Mouse (Mus musculus) testis, adult 2 months (tissue): ENCODE data around the gene Sh2d4b. TPM values are rescaled to one million over a fixed set of nuclear protein-coding genes. Genes with fewer than 3 reads are reported as not detected.

Experiments
- H3K27ac ChIP-seq: fragments of 200-500 bp; 2 replicates; pipeline ENCODE4 v1.5.1; 2012; ENCODE audit warnings: low read depth, low read length; ENCODE audit not compliant: control insufficient read depth, insufficient read depth
- H3K27me3 ChIP-seq: fragments of 200-500 bp; 2 replicates; pipeline ENCODE4 v1.6.1; 2012; ENCODE audit warnings: mild to moderate bottlenecking, low read length, moderate library complexity; ENCODE audit not compliant: control insufficient read depth, insufficient read depth
- H3K36me3 ChIP-seq: fragments of 200-500 bp; 2 replicates; pipeline ENCODE4 v1.6.1; 2012; ENCODE audit warnings: mild to moderate bottlenecking, low read length; ENCODE audit not compliant: control insufficient read depth, insufficient read depth
- H3K4me1 ChIP-seq: fragments of 200-500 bp; 2 replicates; pipeline ENCODE4 v1.6.1; 2012; ENCODE audit warnings: low read length; ENCODE audit not compliant: control insufficient read depth, insufficient read depth
- H3K4me3 ChIP-seq: fragments of 200-500 bp; 2 replicates; pipeline ENCODE4 v1.5.1; 2012; ENCODE audit warnings: low read depth, mild to moderate bottlenecking, low read length, moderate library complexity, mixed read lengths; ENCODE audit not compliant: control insufficient read depth
- CTCF ChIP-seq: fragments of 200-500 bp; IDR thresholded peaks from 2 replicates; pipeline ENCODE4 v1.5.1; 2012; ENCODE audit warnings: low read depth, mild to moderate bottlenecking, inconsistent platforms, low read length, moderate library complexity; ENCODE audit not compliant: control insufficient read depth, insufficient read depth, insufficient replicate concordance
- POLR2A ChIP-seq: fragments of 200-500 bp; IDR thresholded peaks from 2 replicates; pipeline ENCODE4 v1.6.1; 2012; ENCODE audit warnings: low read depth, mild to moderate bottlenecking, inconsistent platforms, low read length, moderate library complexity; ENCODE audit not compliant: control insufficient read depth
- polyA plus RNA-seq: library from polyadenylated mRNA; depleted of rRNA; stranded (reverse); fragments of >200 nt; gene quantifications from 2 replicates; pipeline ENCODE4 v1.2.3, GENCODE M21; 2012

Gene Sh2d4b
- polyA plus RNA-seq, 1 experiment = 1.1 TPM

DNA sequence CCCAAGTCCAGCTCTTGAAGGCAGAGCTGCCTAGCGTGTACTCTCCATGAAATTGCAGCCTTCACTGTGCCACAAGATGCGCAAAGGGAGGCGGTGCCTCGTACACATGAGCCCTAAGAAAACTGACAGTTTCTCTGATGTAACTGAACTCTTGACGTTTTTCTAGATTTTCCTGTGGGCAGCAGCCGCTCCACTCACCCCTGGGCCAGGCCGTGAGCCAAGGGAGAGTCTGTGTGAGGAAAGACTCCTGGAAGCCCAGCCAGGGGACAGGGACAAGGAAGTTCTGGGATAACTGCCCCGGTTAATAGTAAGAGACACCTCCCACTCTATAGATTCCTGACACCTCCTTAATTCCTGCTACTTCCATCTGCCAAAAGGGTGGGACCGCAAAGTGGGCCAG is 15.7 kb upstream of the Sh2d4b start:
- H3K36me3 ChIP-seq = no peaks in the 10 kb centered on the region
- H3K27me3 ChIP-seq = no peaks in the 10 kb centered on the region
- no peak for TF ChIP-seq POLR2A
- no peak for TF ChIP-seq CTCF
- no peaks in the 10 kb centered on the region for H3K4me1 ChIP-seq
- H3K4me3 ChIP-seq = no peak overlapping the region
- no peak overlapping the region for H3K27ac ChIP-seq

GRCm38 (mm10) chr14:40906770-40907169 is 13.7 kb upstream of the Sh2d4b start:
- no peaks in the 10 kb centered on the region for H3K4me1 ChIP-seq
- H3K27ac ChIP-seq = no peak overlapping the region
- H3K36me3 ChIP-seq = no peaks in the 10 kb centered on the region
- TF ChIP-seq POLR2A = no peak
- no peak for TF ChIP-seq CTCF
- H3K27me3 ChIP-seq = no peaks in the 10 kb centered on the region
- no peak overlapping the region for H3K4me3 ChIP-seq

DNA sequence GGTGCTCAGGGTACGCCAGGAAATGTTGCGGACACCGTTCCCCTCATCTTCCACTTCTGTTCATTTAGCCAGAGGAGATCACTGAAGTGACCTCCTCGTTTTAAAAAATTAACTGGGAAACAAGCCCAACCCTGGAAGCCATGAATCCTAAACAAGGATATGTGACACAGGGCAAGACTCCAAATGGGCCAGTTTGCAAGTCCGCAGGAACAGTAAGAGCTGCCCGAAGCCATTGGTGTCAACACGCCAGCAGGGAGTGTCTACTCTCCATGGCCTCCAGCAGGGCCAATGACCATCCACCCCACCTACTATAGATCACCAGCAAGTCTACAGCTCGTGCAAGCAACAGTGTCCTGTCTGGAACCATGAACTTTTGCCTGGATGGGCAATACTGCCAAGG is 12.7 kb upstream of the Sh2d4b start:
- no peaks in the 10 kb centered on the region for H3K27me3 ChIP-seq
- TF ChIP-seq POLR2A (no peak), CTCF (no peak)
- H3K36me3 ChIP-seq = no peaks in the 10 kb centered on the region
- no peaks in the 10 kb centered on the region for H3K4me1 ChIP-seq
- H3K4me3 ChIP-seq = no peak overlapping the region
- no peak overlapping the region for H3K27ac ChIP-seq

GRCm38 (mm10) chr14:40902307-40903055 is 9.4 kb upstream of the Sh2d4b start:
- Histone ChIP-seq H3K4me3 (no peak overlapping the region), H3K27me3 (no peaks in the 10 kb centered on the region), H3K36me3 (no peaks in the 10 kb centered on the region), H3K4me1 (no peaks in the 10 kb centered on the region), H3K27ac (no peak overlapping the region)
- TF ChIP-seq CTCF (no peak), POLR2A (no peak)

GRCm38 (mm10) chr14:40900267-40900666 is 7.2 kb upstream of the Sh2d4b start:
- H3K36me3 ChIP-seq = no peaks in the 10 kb centered on the region
- no peaks in the 10 kb centered on the region for H3K27me3 ChIP-seq
- TF ChIP-seq POLR2A = no peak
- no peak for TF ChIP-seq CTCF
- H3K4me1 ChIP-seq = no peaks in the 10 kb centered on the region
- no peak overlapping the region for H3K27ac ChIP-seq
- H3K4me3 ChIP-seq = no peak overlapping the region

DNA sequence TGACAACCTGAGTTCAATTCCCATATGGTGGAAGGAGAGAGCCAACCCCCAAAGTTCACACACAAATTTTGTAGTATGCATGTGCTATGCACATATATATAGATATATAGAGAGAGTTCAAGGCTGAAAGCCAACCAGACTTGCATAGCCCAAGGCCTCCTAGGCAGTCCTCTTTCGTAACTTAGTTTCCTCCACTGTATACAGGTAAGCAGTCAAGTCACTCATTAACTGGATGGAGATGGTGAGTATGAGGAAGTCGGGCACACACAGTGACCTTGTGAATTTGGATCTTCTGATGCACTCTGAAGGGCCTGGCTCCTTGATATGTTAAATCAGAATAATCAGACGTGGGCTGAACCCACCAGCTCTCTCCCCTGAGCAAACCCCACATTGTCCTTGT is 4.8 kb upstream of the Sh2d4b start:
- Histone ChIP-seq H3K4me1 (peaks cover 6% of the 10 kb centered on the region), H3K27me3 (no peaks in the 10 kb centered on the region), H3K27ac (no peak overlapping the region), H3K4me3 (no peak overlapping the region), H3K36me3 (no peaks in the 10 kb centered on the region)
- TF ChIP-seq POLR2A = no peak
- TF ChIP-seq CTCF = no peak

DNA sequence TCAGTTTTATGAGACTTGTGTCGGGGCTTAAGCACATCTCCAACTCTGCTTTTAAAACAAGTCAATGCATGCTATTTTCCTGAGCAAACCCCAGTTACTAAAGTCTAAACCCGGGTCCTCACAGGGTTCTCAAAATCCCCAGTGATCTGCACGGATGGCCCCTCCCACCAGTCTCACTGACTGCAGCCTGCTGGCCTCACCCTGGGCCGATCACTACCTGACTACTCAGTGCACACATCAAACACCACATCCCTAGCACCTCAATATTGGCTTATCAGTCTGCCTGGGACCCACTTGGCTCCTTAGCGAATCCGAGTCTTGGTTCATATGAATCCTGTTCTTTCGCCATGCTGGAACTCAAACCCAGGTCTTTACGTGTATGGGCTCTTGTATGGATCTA is 2.6 kb upstream of the Sh2d4b start:
- H3K4me1 ChIP-seq = peaks cover 6% of the 10 kb centered on the region
- H3K4me3 ChIP-seq = no peak overlapping the region
- no peaks in the 10 kb centered on the region for H3K27me3 ChIP-seq
- H3K27ac ChIP-seq = no peak overlapping the region
- H3K36me3 ChIP-seq = no peaks in the 10 kb centered on the region
- no peak for TF ChIP-seq POLR2A
- TF ChIP-seq CTCF = no peak
